Mouse (Mus musculus) G1E (cell line): ENCODE data around the gene Gpatch2. TPM values are rescaled to one million over a fixed set of nuclear protein-coding genes. Genes with fewer than 3 reads are reported as not detected.

Source experiments
- ATAC-seq: 2 replicates; pipeline ENCODE4 v1.8.0; 2016; ENCODE audit warnings: mild to moderate bottlenecking; ENCODE audit not compliant: insufficient number of reproducible peaks, poor library complexity, low FRiP score, severe bottlenecking; ENCODE audit errors: extremely low read depth
- DNase-seq: peaks from one replicate; pipeline ENCODE4 v3.0.0; 2012; ENCODE audit warnings: low spot score
- H3K27me3 ChIP-seq: 2 replicates; pipeline ENCODE4 v1.6.1; 2012; ENCODE audit warnings: mild to moderate bottlenecking, low read length, inconsistent platforms; ENCODE audit not compliant: insufficient read depth
- H3K36me3 ChIP-seq: replicated peaks from 2 replicates; pipeline ENCODE3; 2012; ENCODE audit warnings: mild to moderate bottlenecking, inconsistent platforms
- H3K4me1 ChIP-seq: 2 replicates; pipeline ENCODE4 v1.6.1; 2012; ENCODE audit warnings: low read depth, low read length, inconsistent platforms, mixed read lengths; ENCODE audit not compliant: insufficient read depth
- H3K4me3 ChIP-seq: 2 replicates; pipeline ENCODE4 v1.5.1; 2012; ENCODE audit warnings: low read depth, mild to moderate bottlenecking, inconsistent platforms, low read length, moderate library complexity, mixed read lengths
- H3K9me3 ChIP-seq: replicated peaks from 2 replicates; pipeline ENCODE4 v1.6.1; 2012; ENCODE audit warnings: inconsistent platforms
- CTCF ChIP-seq: IDR thresholded peaks from 2 replicates; pipeline ENCODE4 v1.5.1; 2012; ENCODE audit warnings: low read depth, low read length, inconsistent platforms, mixed read lengths
- GATA1 ChIP-seq: IDR thresholded peaks from 2 replicates; pipeline ENCODE4 v1.6.1; 2012; ENCODE audit warnings: borderline replicate concordance, low read length, inconsistent platforms, mixed read lengths
- GATA2 ChIP-seq: IDR thresholded peaks from 2 replicates; pipeline ENCODE4 v1.6.1; 2012; ENCODE audit warnings: low read depth, low read length, inconsistent platforms, borderline replicate concordance
- POLR2AphosphoS5 ChIP-seq: IDR thresholded peaks from 2 replicates; pipeline ENCODE4 v1.6.1; 2012; ENCODE audit warnings: low read depth, low read length, inconsistent platforms; ENCODE audit not compliant: insufficient replicate concordance
- TAL1 ChIP-seq: conservative IDR thresholded peaks from 2 replicates; pipeline ENCODE4 v1.6.1; 2012; ENCODE audit warnings: low read depth, low read length, inconsistent platforms, mixed read lengths
- polyA plus RNA-seq: library from polyadenylated mRNA; stranded (reverse); fragments of >175 nt; gene quantifications from 2 replicates; pipeline ENCODE4 v1.2.3, GENCODE M21; 2012
- total RNA-seq, 2 experiments: library from RNA; stranded (forward) in 1 of 2; stranded (reverse) in 1 of 2; fragments of 200-1000 nt in 1 of 2; fragments of >200 nt in 1 of 2; fragmentation: Nextera tagmentation in 1 of 2; gene quantifications; 2 replicates each; pipeline ENCODE4 v1.2.3; 2014 to 2017

Gene Gpatch2
- total and polyA plus RNA-seq, 3 experiments: 12.5 to 28.5 (median 26.6) TPM

DNA sequence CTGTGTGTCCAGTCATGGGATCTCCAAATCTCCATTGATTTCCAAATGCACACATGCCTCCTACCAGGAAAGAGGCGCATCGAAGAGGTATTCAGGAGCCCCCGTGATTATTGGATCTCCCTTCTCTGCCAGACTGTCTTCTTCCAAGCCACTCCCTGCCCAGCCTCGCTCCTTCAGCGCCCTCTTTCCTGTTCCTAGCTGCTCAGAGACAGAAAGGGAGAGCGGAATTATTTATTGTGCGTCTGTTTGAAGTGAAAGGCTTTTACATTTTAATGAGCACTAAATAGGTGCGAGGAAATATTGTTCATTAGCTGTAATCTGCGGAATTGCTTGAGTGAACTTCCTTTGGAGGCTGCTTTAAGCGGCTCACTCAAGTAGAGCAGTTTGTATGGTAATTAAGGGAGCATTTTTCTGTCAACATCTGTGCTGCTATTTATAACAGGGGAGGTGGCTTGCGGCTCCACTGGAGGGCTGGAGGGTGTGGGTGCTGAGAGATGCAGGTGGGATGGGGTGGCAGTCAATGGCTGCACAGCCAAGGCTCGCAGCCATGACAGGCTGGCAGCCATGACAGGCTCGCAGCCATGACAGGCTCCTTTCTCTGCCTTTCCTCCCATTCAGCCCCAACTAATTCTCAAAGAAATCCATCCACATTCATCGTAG is 162.7 kb downstream of the Gpatch2 start:
- no peaks in the 10 kb centered on the region for H3K27me3 ChIP-seq
- H3K9me3 ChIP-seq: peaks cover 34% of the 10 kb centered on the region
- no peak overlapping the region for H3K4me3 ChIP-seq
- ATAC-seq (no peak), DNase-seq (no peak)
- H3K36me3 ChIP-seq: no peaks in the 10 kb centered on the region
- no peaks in the 10 kb centered on the region for H3K4me1 ChIP-seq
- TF ChIP-seq GATA2 (no peak), GATA1 (no peak), TAL1 (no peak), POLR2AphosphoS5 (no peak), CTCF (no peak)

DNA sequence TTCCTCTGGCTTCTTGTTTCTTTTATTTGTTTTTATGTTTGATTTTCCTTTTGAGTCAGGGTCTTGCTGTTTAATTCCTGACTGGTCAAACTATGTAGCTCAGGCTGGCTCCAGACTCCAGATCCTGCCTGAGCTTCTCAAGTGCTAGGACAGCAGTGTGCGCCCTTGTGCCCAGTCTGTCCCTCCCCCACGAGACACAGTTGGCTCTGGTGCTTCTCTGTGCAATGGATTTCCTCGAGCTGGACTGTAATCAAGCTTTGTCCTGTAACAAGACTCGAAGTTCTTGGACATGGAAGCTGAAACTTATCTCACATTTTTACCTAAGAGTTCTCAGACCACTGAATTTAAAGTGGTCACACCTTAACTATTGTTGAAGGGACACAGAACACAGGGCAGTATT is 174.2 kb downstream of the Gpatch2 start:
- Histone ChIP-seq H3K36me3 (no peaks in the 10 kb centered on the region), H3K9me3 (peaks cover 3% of the 10 kb centered on the region; the same call in 1 of the 2 replicates), H3K4me1 (no peaks in the 10 kb centered on the region), H3K4me3 (no peak overlapping the region), H3K27me3 (no peaks in the 10 kb centered on the region)
- ATAC-seq (no peak), DNase-seq (no peak)
- TF ChIP-seq CTCF: no peak

DNA sequence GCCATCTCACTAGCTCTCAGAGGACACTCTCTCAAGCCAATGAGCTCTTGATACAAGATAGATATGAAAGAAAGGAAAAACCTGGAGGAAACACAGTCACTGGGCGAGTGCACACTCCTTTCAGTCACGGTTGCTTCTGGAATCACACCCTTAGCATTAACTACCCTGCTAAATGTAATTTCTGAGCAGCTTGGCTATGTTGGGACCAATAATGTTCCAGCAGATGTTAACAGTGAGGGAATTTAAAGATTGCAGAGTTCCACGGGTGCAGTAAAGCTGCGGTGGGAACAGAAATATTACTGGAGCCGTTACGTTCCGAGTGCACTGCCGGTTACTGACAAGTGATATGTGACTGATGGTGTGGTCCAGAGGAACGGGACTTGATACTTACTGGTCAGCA is 185.5 kb downstream of the Gpatch2 start:
- Histone ChIP-seq H3K27me3 (no peaks in the 10 kb centered on the region), H3K4me1 (no peaks in the 10 kb centered on the region), H3K36me3 (no peaks in the 10 kb centered on the region), H3K9me3 (peaks cover 10% of the 10 kb centered on the region), H3K4me3 (no peak overlapping the region)
- DNase-seq (no peak), ATAC-seq (no peak)
- TF ChIP-seq CTCF: no peak
- TF ChIP-seq POLR2AphosphoS5: no peak
- no peak for TF ChIP-seq GATA1
- no peak for TF ChIP-seq TAL1
- no peak for TF ChIP-seq GATA2

Other genes with a start within 250 kb of the Gpatch2 start
- not detected in 2 replicates for gene D1Pas1, start 248.1 kb upstream of the Gpatch2 start, total RNA-seq (2014; fragmentation: Nextera tagmentation)
- 0.06 and 0.27 TPM in 2 replicates for gene D1Pas1, start 248.1 kb upstream of the Gpatch2 start, total RNA-seq (2017)
- gene D1Pas1, start 248.1 kb upstream of the Gpatch2 start, polyA plus RNA-seq: not detected in 2 replicates
- gene Spata17, start within 50 bp of the Gpatch2 start, total RNA-seq (2014; fragmentation: Nextera tagmentation): 3.8 TPM in 1 of 2 replicates, not detected in the other
- gene Spata17, start within 50 bp of the Gpatch2 start, total RNA-seq (2017): 0.66 and 0.93 TPM in 2 replicates
- not detected in 2 replicates for gene Spata17, start within 50 bp of the Gpatch2 start, polyA plus RNA-seq